Mouse (Mus musculus): ENCODE results near the gene Vsig10l. TPM values are rescaled to one million over a fixed set of nuclear protein-coding genes. Genes with fewer than 3 reads are reported as not detected.

Vsig10l gene
- 0.89 TPM for polyA plus RNA-seq (2014; fragmentation: Illumina TruSeq; extraction: RNeasy Lipid Tissue Mini Kit (QIAGEN cat#74804); ENCODE audit: low read depth, low replicate concordance)

GRCm38 (mm10) chr7:43462851-43463250 lies at the start of gene Vsig10l:
Gene Vsig10l, plus strand, starts transcription at chr7:43463151.

GRCm38 (mm10) chr7:43427406-43427805 lies 35.5 kb upstream of the Vsig10l start, which contains the start of gene Lim2:
Gene Lim2, plus strand, starts transcription at chr7:43427670.

GRCm38 (mm10) chr7:43436341-43437255 lies 26.4 kb upstream of the Vsig10l start, which contains the start of gene Nkg7:
Gene Nkg7, plus strand, starts transcription at chr7:43437073.

GRCm38 (mm10) chr7:43440482-43440881 lies 22.5 kb upstream of the Vsig10l start, which contains the start of gene Cldnd2:
Gene Cldnd2, plus strand, starts transcription at chr7:43440782.

GRCm38 (mm10) chr7:43443917-43444293 lies 19.0 kb upstream of the Vsig10l start, which contains the start of the genes Etfb and Gm45233:
Gene Etfb, plus strand, starts transcription at chr7:43444083.
Gene Gm45233, plus strand, starts transcription at chr7:43444128.

GRCm38 (mm10) chr7:43489631-43490125 lies 26.7 kb downstream of the Vsig10l start, which contains the start of gene Iglon5:
Gene Iglon5, minus strand, starts transcription at chr7:43490075.

Other genes starting within 250 kb of the Vsig10l start
- 38.8 TPM for gene Zfp715, start 149.9 kb upstream of the Vsig10l start, polyA plus RNA-seq (2014; fragmentation: Illumina TruSeq; extraction: RNeasy Lipid Tissue Mini Kit (QIAGEN cat#74804); ENCODE audit: low read depth, low replicate concordance)
- gene Siglecf, start 111.8 kb upstream of the Vsig10l start, polyA plus RNA-seq (2014; fragmentation: Illumina TruSeq; extraction: RNeasy Lipid Tissue Mini Kit (QIAGEN cat#74804); ENCODE audit: low read depth, low replicate concordance) = not detected
- gene Siglecg, start 54.9 kb upstream of the Vsig10l start, polyA plus RNA-seq (2014; fragmentation: Illumina TruSeq; extraction: RNeasy Lipid Tissue Mini Kit (QIAGEN cat#74804); ENCODE audit: low read depth, low replicate concordance) = not detected
- gene Lim2, start 35.5 kb upstream of the Vsig10l start, polyA plus RNA-seq (2014; fragmentation: Illumina TruSeq; extraction: RNeasy Lipid Tissue Mini Kit (QIAGEN cat#74804); ENCODE audit: low read depth, low replicate concordance) = not detected
- not detected for gene Nkg7, start 26.1 kb upstream of the Vsig10l start, polyA plus RNA-seq (2014; fragmentation: Illumina TruSeq; extraction: RNeasy Lipid Tissue Mini Kit (QIAGEN cat#74804); ENCODE audit: low read depth, low replicate concordance)
- gene Cldnd2, start 22.4 kb upstream of the Vsig10l start, polyA plus RNA-seq (2014; fragmentation: Illumina TruSeq; extraction: RNeasy Lipid Tissue Mini Kit (QIAGEN cat#74804); ENCODE audit: low read depth, low replicate concordance) = not detected
- 12.4 TPM for gene Etfb, start 19.1 kb upstream of the Vsig10l start, polyA plus RNA-seq (2014; fragmentation: Illumina TruSeq; extraction: RNeasy Lipid Tissue Mini Kit (QIAGEN cat#74804); ENCODE audit: low read depth, low replicate concordance)
- not detected for gene Gm45233, start 19.0 kb upstream of the Vsig10l start, polyA plus RNA-seq (2014; fragmentation: Illumina TruSeq; extraction: RNeasy Lipid Tissue Mini Kit (QIAGEN cat#74804); ENCODE audit: low read depth, low replicate concordance)
- gene Iglon5, start 26.9 kb downstream of the Vsig10l start, polyA plus RNA-seq (2014; fragmentation: Illumina TruSeq; extraction: RNeasy Lipid Tissue Mini Kit (QIAGEN cat#74804); ENCODE audit: low read depth, low replicate concordance) = not detected
- not detected for gene 4931406B18Rik, start 42.8 kb downstream of the Vsig10l start, polyA plus RNA-seq (2014; fragmentation: Illumina TruSeq; extraction: RNeasy Lipid Tissue Mini Kit (QIAGEN cat#74804); ENCODE audit: low read depth, low replicate concordance)
- gene Cd33, start 81.3 kb downstream of the Vsig10l start, polyA plus RNA-seq (2014; fragmentation: Illumina TruSeq; extraction: RNeasy Lipid Tissue Mini Kit (QIAGEN cat#74804); ENCODE audit: low read depth, low replicate concordance) = 1.7 TPM
- 1.6 TPM for gene Zfp658, start 99.1 kb downstream of the Vsig10l start, polyA plus RNA-seq (2014; fragmentation: Illumina TruSeq; extraction: RNeasy Lipid Tissue Mini Kit (QIAGEN cat#74804); ENCODE audit: low read depth, low replicate concordance)
- gene Zfp719, start 116.5 kb downstream of the Vsig10l start, polyA plus RNA-seq (2014; fragmentation: Illumina TruSeq; extraction: RNeasy Lipid Tissue Mini Kit (QIAGEN cat#74804); ENCODE audit: low read depth, low replicate concordance) = 13.8 TPM
- not detected for gene Zfp819, start 144.0 kb downstream of the Vsig10l start, polyA plus RNA-seq (2014; fragmentation: Illumina TruSeq; extraction: RNeasy Lipid Tissue Mini Kit (QIAGEN cat#74804); ENCODE audit: low read depth, low replicate concordance)
- not detected for gene Ceacam18, start 171.6 kb downstream of the Vsig10l start, polyA plus RNA-seq (2014; fragmentation: Illumina TruSeq; extraction: RNeasy Lipid Tissue Mini Kit (QIAGEN cat#74804); ENCODE audit: low read depth, low replicate concordance)
- gene Siglece, start 197.0 kb downstream of the Vsig10l start, polyA plus RNA-seq (2014; fragmentation: Illumina TruSeq; extraction: RNeasy Lipid Tissue Mini Kit (QIAGEN cat#74804); ENCODE audit: low read depth, low replicate concordance) = 0.32 TPM
- gene Ctu1, start 208.9 kb downstream of the Vsig10l start, polyA plus RNA-seq (2014; fragmentation: Illumina TruSeq; extraction: RNeasy Lipid Tissue Mini Kit (QIAGEN cat#74804); ENCODE audit: low read depth, low replicate concordance) = 1.4 TPM
- gene Klk14, start 227.3 kb downstream of the Vsig10l start, polyA plus RNA-seq (2014; fragmentation: Illumina TruSeq; extraction: RNeasy Lipid Tissue Mini Kit (QIAGEN cat#74804); ENCODE audit: low read depth, low replicate concordance) = not detected
- gene Klk13, start 249.4 kb downstream of the Vsig10l start, polyA plus RNA-seq (2014; fragmentation: Illumina TruSeq; extraction: RNeasy Lipid Tissue Mini Kit (QIAGEN cat#74804); ENCODE audit: low read depth, low replicate concordance) = not detected

Measured in kidney, adult 10 weeks (tissue).